Mouse (Mus musculus): Measurements from ENCODE around the gene AC140267.1.

AC140267.1 gene

DNA sequence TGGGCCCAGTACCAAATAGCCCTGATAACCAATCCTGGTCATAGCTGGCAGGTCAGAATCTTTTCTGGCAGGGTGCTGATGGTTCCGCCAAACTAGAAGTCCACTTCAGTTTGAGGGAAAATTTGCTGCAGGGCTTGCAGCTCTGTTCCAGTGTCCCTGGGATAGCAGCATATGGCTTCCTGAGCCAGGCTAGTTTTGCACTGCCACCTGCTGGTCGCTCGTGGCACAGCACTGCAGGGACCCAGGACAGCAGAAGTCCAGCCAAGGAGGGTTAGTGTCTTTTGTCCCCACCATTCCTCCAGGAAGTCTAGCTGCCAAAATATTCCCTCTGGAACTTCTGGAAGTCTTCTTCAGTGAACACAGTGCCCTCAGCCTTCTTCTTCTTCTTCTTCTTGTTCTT, 25.0 kb downstream of the AC140267.1 start:
- in situ Hi-C loops (cut with MboI; ENCODE audit: low sequenced_read_pairs), result no loop called here

DNA sequence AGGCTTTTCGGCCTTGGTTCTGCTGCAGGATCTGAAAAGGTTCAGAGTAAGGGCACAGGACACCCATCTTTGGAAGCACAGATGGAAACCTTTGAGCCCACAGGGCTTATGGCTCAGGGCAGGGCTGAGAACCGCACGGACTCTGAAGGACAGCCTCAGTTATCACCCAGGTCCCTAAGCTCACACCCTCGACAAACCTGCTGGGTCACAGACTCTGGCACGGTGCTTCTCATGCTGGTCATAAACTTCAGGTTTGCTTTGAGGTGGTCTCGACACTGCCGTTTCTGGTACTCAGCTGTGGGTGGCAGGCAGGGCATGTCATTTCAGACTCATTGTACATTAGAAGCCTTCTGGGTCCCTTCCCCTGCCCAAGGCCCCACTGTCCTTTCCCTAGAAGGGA, 25.5 kb downstream of the AC140267.1 start:
- in situ Hi-C loops (cut with MboI; ENCODE audit: low sequenced_read_pairs), result no loop called here

DNA sequence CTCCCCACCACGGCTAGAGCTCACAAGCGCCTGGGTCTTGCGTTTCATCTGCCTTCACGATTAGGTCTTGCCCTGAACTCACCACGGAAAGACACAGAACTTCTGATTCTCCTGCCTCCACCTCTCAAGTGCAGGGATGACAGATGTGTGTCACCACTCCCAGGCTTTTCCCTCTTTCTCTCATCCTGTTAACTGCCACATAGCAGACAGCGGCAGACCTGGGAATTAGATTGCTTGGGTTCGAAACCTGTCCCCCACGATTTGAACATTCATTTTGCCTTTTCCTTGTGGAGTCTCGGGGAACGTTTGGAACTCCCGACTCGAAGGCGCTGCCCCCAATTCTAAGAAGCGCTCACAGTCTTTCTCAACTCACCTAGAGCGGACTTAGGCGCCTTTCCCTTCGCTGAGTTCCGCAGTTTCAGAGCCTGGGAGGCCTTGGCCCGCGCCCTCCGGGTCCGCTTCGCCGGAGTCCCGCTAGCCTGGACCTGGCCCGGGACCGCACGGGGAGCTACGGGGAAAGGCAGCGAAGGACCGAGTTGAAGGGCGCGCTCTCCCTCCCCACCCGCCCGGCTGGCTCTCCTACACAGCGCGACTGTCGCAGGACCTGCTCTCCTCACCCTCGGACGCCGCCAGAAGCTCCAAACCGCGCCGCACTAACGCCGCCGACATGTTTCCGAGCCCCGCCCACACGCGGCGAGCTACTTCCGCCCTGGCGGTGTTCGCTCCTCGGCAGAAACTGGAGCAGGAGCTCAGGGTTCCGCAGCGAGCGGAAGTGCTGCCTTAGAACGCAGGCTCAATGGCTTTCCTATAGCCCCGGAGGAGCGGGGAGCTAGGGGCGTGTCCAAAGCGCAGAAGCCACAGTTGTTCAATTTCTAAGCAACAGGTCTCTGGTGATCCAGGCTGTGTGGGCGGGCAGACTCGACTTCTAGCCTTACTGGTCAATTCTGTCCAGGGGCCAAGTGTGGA, 28.3 kb downstream of the AC140267.1 start, which contains the start of gene Rps19bp1:
Gene Rps19bp1, minus strand, starts transcription at position 706 of the 966 bp plus-strand sequence.
- in situ Hi-C loops (cut with MboI; ENCODE audit: low sequenced_read_pairs), result no loop called here

DNA sequence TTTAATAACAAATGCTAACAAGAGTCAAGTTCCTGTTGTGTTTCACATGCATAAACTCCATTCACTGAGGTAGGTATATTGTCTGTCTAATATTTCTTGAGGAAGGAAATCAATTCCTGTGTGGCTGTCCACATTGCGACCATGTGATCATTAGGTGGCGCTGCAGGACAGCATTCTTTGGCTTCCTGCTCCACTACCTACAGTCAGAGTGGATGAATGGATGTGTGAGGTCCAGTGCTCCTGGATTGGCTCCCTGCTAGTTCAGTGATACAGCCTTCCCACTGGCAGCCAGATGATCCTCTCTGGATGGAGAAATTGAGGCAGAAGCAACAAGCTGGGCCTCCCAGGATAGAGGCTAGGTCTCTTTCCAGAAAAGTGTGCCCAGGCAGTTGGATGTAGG, 30.6 kb downstream of the AC140267.1 start:
- in situ Hi-C loops (cut with MboI; ENCODE audit: low sequenced_read_pairs), result loop anchor here (5.0 kb wide), 1 partner anchor 441 kb away; no protein-coding TSS in a partner anchor

DNA sequence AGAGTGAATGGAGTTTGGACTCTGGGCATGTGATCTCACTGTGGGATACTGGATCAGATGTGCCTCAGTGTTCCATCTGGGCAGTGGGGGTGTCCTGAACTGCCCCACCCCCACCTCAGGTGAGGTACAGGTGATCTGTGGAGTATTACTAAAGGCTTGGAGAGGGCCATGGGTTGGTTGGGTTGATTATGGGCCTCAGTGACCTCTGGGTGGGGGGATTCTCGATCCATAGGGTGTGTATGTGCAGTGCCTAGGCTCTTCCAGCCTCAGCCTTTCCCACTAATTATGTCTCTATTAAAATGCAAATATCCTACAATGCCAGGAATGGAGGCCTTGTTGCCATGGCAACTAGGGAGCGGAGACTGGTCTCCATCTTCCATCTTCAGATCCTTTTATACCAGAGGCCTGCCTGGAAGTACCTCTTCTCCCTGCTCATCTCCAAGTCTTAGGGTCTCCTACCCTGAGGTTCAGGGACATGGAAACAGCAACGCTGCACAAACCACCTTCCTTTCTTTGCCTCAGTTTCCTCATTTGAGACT, 36.3 kb downstream of the AC140267.1 start:
- in situ Hi-C loops (cut with MboI; ENCODE audit: low sequenced_read_pairs), result no loop called here

DNA sequence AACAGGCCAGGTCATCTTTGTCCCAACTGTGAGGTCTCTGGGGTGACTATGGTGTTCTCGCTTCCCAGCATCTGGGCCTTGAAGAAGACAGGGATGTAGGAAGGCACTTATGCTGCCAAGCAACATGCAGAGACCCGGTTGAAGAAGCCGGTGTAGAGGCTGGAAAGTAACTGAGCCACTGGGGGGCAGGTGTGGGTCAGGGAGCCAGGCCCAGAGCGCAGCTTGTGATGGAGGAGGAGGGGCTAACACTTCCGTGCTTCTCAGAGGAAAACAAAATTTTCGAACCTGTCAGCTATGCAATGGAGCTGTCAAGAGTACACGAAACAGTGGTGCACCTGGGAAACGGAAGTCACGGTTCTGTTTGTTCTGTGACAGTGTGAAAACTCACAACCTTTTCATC, 41.5 kb downstream of the AC140267.1 start:
- in situ Hi-C loops (cut with MboI; ENCODE audit: low sequenced_read_pairs), result no loop called here

DNA sequence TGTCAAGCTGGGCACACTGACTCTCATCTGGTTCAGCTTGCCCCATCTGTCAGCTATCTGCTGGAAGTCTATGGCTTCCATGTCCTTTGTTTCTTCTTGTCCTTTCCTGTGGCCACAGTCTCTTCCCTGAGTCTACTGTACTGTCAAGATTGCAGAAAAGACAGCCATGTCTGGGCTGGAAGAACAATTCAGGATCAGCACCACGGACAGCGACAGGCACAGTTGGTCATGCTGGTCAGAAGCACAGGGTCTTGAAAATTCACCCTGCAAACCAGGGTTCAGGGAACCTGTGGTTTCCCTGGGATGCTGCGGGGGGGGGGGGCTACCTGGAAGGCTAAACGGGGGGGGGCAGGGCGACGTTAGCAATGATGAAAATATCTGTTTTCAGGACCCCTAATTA, 42.0 kb downstream of the AC140267.1 start:
- in situ Hi-C loops (cut with MboI; ENCODE audit: low sequenced_read_pairs), result no loop called here

DNA sequence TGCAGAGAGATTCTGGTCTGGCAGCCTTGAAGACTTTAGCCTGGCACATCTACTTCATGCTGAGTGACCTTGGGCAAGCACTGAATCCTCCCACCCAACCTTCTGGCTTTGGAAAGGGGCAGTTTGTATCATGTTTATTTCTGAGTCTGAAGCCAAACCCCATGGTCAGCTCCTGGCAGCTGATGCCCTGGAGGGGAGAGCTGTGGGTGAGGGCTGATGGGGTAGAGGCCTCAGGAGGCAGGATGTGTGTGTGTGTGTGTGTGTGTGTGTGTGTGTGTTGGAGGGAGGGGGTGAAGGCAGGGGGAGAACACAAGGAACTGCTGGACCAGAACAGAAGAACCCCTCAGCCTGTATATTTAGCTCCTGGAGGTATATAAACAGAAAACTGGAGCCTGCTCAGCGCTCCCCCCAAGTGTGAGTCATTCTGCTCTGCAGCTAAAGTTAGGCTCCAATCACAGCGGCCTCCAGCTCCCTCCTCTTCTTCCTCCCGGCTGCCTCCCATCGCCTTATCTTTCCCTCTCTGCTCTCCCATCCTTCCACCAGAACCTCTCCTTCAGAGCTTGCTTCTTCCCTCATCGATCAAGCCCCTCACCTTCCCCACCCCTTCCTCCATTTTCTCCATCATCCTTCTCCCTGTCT, 42.6 kb downstream of the AC140267.1 start:
- in situ Hi-C loops (cut with MboI; ENCODE audit: low sequenced_read_pairs), result no loop called here

DNA sequence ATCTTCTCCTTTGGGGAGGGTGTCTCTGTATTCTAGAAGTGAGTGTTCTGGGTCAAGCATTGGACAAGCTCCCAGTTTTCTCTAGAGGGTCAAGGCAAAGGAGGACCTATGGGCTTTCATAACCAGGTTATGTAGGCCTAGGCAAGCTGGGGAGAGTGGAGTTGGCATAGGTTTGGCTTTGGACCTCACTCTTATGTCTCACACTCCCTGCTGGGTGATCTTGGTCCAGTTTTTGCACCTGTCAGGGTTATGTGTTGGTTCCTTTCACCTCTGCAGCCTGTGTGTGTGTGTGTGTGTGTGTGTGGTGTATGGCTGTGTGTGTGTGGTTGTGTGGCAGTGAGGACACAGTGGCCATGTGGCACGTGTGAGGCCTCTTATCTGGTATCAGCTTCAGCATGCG, 43.4 kb downstream of the AC140267.1 start:
- in situ Hi-C loops (cut with MboI; ENCODE audit: low sequenced_read_pairs), result no loop called here

DNA sequence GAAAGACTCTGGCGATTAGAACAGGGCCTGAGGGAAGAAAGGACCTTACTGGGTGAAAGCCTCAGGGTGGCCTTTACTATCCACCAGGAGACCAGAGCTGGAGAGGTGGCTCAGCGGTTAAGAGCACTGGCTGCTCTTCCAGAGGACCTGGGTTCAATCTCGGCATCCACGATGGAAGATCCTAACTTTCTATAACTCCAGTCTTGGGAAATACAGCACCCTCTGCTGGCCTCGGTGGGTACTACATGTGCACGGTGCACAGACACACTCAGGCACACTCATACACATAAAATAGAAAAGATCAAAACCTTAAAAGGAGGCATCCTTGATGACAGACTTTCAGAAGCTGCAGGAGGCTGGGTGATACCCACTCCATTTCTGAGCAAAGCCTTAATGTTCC, 45.0 kb downstream of the AC140267.1 start:
- in situ Hi-C loops (cut with MboI; ENCODE audit: low sequenced_read_pairs), result no loop called here

Data from CH12F3 (cell line).